Mouse (Mus musculus) C2C12 (cell line): ENCODE data around the gene Mphosph9.

Experiments
- CTCF ChIP-seq: IDR thresholded peaks from one replicate; pipeline ENCODE4 v1.5.1; 2011; ENCODE audit not compliant: control insufficient read depth, insufficient read depth, insufficient read length
- FOSL1 ChIP-seq: IDR thresholded peaks from one replicate; pipeline ENCODE4 v1.8.0; 2011; ENCODE audit warnings: mild to moderate bottlenecking, low read length; ENCODE audit not compliant: poor library complexity, insufficient read depth, severe bottlenecking
- MYOD1 ChIP-seq: IDR thresholded peaks from one replicate; pipeline ENCODE4 v1.6.1; 2011; ENCODE audit warnings: low read depth; ENCODE audit not compliant: control insufficient read depth, insufficient read length
- USF1 ChIP-seq: IDR thresholded peaks from one replicate; pipeline ENCODE4 v1.6.1; 2011; ENCODE audit warnings: low read depth, mild to moderate bottlenecking, control low read depth, moderate library complexity

- TF ChIP-seq FOSL1 (no peak), CTCF (no peak), MYOD1 (no peak), USF1 (no peak)
Measured at GRCm38 (mm10) chr5:124230461-124230860, 97.3 kb downstream of the Mphosph9 start.
